Mouse (Mus musculus) urinary bladder, postnatal 36 days (tissue): ENCODE results near the gene Syn2.
A peak's percentile ranks its signal among the peaks of the same experiment; 100 is the strongest.

Source experiments
- DNase-seq, 2 experiments: peaks; one replicate each; pipeline ENCODE4 v3.0.0; 2022; ENCODE audit warnings: low spot score in 2 of 2, mixed read lengths in 1 of 2

Syn2 gene

DNA sequence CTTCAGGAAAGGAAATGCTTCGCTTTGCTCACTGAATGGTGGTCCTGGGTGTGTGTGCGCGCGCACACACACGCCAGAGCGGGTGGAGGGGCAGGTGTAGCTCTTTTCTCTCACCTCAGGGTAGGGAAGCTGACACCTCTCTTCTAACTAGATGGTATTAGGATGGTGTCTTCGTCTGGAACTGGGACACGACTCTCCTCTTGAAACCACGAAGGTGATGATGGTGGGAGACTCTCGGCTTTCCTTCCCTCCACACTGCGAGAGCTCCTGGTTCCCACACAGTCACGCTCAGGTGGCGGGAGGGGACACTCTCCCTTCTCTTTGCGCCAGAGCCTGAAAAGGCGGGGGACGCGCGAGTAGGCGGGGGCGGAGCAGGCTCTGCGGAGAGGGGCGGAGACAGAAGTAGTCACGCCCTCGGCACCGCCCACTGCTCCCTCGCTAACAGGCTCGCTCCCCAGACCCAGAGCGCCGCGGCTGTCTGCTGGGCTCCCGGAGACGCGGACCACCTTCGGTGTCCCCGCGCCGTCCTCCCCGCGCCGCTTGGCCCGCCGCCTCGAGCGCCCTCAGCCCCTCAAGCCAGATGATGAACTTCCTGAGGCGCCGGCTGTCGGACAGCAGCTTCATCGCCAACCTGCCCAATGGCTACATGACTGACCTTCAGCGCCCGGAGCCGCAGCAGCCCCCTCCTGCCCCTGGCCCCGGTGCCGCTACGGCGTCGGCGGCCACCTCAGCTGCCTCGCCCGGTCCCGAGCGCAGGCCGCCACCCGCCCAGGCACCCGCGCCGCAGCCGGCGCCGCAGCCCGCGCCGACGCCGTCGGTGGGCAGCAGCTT lies at the start of gene Syn2:
Gene Syn2 (plus strand): TSS at position 402 of the 831 bp plus-strand sequence.
- peak; percentile 58 to 70 for DNase-seq

DNA sequence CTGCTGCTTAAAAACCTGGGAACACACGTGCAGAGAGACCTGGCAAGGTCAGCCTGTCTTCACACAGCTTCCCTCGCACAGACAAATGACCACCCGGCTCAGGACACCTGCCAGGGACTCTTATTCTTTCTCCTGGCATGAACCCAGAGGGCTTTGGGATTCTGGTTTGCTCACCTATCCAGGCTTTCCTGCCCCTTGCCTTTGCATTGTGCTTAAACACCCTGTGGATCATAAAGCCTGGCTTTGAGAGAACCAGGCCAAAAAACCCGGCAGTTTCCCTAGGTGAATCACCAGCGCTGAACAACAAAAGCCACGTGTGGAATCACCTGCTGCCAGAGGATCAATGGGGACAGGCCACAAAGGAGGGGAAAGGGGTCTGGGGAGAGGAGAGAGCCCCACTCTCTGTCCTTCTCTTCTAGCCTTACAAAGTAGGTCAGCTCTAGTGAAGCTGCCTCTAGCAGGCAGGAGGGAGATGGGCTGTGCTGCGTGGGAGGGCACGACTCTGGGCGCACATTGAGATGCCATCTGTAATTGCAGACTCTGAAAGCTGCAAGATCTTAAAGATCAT lies 49.3 kb upstream of the Syn2 start:
- no peak for DNase-seq

DNA sequence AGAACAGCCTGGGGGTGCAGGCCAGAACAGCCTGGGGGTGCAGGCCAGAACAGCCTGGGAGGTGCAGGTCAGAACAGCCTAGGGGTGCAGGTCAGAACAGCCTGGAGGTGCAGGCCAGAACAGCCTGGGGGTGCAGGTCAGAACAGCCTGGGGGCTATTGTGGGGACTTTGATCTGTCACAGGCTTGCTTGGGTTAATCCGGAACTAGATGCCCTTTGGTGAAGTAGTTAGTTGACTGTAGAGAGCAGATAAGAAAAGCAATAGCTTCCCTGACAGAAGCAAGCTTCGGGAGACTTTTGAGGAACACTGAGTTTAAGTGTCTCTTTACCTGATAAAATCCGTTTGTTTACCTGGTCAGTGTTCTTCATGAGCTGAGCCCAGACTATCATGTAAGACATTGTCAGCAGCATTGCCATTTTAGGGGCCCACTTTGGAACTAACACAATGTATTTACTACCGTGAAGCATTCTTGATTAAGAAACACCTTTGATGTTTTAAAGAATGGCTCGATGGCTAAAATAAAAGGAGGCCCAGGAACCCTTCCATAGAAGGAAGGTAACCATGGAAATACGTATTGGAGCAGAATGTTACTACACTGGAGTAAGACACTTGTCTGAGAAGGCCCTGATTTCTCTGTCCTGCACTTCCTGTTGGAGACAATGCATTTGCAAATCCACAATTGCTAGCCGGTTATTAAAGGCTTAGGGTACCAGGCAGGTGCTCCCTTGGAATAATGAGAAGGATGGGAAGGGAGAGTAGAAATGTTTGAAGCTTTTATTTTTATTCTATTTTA lies 46.2 kb upstream of the Syn2 start:
- DNase-seq, result no peak

DNA sequence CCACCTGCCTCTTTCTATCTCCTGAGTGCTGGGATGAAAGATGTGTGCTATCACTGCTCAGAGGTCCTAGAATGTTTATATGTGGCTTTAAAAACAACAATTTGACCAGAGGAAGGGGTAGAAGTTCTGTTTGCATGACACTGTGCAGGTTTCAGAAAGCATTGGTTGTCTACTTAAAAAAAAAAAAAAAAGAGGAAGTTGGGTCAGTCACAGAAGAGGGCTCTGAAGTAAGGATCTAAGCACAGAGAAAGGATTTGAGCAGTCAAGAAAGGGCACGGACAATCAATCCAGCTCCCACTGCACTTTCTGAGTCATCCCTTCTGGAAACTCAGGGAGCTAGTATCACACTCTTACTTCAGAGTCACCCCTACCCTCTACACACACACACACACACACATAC lies 43.0 kb upstream of the Syn2 start:
- DNase-seq, result no peak

DNA sequence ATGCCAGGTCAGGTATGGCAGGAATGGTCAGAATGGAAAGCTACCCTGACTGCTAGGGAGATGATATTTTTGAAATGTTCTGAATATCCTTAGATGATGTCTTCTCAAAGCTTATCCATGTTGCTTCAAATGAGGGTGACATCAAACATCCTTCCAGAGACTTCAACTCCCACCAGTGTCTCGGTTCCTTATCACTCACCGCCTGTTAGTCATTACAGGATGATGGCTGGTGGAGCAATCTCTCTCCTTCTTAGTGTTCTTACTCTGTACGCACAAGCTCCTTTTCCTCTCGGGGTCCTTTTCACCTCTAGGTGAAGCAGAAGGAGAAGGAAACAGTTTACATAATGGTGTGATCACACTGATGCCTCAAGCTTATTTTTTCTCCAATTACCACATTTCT lies 32.2 kb upstream of the Syn2 start:
- DNase-seq, result no peak

DNA sequence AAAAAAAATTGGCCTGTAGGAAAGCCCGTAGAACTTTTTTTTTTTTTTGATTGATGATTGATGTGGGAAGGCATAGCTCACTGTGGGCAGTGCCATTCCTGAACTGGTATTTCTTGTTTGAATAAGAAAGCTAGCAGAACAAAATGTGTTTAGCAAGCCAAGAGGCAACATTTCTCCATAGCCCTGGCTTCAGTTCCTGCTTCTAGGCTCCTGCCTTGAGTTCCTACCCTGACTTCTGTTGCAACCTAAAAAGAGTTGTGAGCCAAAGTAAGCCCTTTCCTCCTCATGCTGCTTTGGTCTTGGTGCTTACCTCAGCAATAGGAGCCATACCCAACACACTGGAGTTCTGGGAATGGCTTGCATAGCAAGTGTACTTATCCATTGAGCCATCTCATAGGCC lies 23.3 kb upstream of the Syn2 start:
- no peak for DNase-seq

DNA sequence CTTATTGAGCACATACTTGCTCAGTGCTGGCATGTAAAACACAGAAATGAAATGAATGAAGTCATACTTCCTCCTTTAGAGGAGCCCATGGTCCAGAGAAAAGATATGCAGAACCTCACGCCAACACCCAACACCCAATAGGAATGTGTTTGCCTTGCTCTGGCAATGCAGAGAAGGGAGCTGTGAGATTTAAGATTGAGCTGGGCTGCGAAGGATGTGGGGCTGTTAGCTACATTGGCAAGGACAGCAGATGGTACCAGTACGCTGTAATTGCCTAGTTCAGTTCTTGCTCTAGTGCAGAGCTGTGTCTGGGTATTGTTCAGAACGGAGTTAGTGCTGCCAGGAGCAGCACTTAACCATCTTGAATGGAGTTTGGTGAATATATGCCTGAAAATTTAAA lies 12.5 kb upstream of the Syn2 start:
- no peak for DNase-seq

DNA sequence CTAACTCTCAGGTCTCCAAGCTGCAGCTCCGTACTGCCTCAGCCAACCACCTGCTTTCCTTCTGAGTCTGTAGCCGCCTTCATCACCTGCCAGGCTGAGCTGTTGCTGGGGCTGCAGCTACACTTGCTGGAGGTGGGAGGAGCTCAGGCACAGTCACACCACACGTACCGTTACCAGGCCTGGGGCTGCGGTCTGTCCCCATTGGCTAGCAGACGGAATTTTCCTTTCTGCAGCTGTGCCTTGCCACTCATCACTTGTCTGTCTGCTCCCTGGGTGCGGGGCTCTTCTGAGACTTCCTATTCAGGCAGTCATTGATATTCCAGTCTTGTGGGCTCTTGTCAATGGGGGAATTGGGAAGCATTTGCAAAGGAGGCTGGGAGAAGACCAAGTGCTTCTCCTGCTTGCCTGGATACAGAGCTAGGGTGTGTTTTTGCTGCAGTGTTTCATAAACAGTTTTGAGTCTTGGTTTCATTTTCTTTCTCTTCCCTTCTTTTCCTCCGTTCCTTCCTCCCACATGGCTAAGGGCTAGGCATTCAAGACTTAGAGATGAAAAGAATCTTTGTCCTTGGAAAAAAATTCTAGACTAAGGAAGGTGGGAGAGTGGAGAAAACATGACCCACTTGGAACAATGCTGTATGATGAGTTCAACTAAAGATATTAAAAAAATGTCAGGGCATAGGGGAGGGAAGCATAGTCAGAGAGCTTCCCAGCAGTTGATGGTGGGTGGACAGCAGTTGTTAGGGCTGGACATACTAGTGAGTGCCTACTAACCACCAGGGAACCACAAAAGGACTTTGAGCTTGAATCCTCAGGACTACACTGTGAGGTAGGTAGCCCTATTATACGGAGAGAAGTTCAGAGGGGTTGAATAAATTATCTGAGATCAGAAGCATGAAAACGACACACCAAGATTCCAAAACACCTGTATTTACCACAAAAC lies 11.2 kb upstream of the Syn2 start:
- no peak for DNase-seq

DNA sequence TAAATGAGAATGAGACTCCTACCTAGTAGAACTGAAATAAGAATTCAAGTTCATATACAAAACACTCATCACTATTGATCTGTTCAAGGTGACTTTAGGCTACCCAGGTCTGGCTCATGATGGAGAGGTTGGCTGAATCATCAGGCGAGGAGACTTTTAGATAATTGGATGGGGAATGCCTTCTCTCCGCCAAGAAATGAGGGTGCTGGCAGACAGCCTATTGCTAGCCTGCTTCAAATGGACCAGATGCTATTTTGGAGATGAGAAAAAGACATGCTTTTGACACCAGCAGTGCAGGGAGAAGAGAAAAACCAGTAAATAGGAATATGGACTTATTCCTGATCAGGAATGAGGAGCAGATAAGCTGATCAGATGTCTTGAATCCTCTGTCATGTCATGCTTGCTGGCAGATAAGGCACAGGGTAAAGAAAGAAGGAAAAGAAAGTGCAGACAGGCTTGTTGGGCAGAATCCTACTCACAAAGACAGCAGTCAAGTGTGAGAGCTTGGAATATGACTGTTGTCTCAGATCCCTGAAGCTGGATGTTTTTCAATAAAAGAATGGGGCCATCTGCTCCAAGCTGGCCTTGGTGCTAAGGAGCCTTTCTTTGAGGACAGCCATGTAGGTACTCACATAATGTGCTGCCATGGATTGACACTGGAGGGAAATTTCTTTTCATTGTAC lies 9.9 kb upstream of the Syn2 start:
- DNase-seq, result peak in 1 of 2 experiments; percentile 8

DNA sequence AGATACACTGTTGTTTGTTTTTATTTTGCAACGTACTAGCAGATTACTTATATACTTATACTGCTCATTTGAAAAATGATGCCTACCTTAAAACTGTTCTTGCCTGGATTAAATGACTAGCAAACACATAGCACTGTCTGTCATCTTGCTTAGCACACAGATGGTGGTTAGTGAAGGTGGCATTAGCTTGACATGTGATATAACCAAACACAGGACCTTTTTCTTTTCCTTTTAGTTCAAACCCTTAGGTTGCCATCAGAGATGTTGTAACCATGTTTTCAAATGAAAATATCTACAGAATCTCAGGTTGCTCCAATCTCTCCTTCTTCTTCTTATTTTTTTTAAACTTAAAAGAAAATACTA lies 9.4 kb upstream of the Syn2 start:
- DNase-seq, result no peak

DNA sequence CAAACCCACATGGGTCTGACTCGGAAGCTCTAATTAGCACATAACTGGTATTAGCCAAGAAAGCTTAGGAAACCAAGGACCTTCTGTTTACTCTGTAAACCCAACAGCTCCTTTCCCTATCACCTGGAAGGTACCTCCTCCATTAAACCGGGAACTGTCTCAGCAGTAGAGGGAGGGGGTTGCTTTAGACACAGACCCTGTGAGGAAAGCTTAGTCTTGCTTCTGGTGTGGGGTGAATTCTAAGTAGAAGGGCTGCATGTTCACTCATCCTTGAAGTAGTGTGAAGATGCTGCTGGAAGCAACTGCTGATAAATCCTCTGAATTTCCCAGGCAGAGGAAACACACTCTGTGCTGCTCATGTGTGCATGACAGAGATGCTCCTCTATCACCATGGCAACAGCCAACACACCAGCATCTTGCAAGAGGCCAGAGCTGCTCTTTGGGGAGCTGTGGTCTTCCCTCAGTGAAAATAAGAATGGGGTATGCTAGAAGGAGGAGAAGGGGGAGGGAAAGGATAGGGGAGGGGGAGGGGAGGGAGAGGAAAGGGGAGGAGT lies 8.4 kb upstream of the Syn2 start:
- no peak for DNase-seq

DNA sequence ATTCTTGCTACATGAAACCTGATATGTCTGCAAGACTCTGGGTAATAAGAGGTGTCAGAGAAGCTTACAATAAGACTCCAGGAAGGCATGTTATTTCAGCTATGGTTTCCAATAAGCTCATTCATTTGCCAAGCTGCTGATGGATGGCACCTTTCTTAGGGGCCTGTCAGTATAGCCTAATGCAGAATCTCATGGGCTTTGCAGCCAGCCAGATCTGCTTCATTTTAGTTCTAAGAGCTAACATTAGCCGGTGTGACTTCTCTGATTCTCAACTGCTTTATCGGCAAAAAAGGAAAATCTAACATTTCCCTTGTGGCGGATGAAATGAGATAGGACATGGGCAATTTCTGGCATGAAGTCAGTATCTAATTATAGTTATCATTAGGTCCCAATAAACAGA lies 7.9 kb upstream of the Syn2 start:
- DNase-seq, result no peak

DNA sequence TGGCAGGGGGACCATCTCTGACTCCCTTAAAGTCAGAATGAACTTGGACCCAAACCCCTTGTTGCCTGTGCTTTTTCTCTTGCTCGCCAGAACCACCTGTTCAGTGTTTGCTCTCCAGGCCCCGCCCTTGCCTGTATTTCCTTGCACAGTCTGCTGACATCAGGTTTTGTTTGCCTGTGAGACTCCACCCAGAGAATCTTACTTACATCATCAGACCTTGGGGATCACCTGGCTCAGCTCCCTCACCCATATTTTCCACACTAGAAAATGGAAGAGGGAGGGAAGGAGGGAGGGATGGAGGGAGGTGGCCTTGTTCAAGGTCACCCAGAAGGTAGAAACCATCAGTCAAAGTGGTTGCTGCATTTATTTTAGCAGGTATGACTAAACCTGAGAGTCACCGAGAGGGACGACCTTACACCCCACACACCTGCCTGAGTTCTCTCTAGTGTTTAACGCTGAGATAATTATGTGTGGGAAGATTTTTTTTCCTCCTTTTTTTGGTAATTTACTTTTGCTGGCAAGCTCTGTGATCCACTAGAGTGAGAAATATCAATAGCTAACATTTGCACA lies 7.4 kb upstream of the Syn2 start:
- DNase-seq, result no peak

DNA sequence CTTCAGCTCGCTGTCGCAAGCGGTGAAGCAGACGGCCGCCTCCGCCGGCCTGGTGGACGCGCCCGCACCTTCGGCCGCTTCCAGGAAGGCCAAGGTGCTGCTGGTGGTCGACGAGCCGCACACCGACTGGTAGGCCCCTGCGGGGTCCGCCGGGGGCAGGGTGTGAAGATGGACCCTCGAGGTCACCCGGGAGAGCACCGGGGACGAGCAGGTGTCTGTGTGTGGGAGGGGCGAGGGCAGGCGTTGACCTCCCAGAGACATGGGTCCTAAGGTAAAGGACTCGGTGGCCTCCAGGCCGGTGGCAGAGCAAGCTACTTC lies 589 bp downstream of the Syn2 start:
- no peak for DNase-seq

DNA sequence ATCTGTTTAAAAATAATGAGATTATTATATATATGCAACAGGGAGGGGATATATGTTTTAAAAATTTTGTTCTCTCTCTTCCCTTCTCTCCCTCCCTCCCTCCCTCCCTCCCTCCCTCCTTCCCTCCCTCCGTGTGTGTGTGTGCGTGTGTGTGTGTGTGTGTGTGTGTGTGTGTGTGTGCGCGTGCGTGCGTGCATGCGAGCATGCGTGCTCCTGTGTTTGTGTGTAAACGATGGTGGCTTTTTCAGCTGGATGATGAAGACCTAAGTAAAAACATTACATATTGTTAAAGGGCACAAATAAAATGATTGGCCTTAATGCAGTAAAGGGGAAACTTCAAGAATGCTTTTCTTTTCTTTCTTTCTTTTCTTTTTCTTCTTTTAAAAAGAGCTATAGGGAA lies 1.5 kb downstream of the Syn2 start:
- DNase-seq, result no peak

DNA sequence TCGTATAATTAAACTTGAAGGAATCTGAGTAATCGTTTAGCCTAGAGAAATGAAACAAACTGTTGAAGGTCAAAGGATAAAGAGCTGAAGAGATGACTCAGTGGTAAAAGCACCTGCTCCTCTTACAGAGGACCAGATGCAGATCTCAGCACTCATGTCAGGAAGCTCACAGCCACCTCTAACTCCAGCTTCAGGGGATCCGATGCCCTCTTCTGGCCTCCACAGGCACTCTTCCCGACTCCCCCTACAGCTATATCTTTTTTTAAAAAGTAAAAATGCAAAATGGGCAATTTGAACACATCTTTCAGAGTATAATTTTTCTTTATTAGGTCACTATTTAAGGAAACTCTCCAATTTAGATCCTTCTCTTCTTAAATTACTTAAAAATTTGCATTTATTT lies 6.7 kb downstream of the Syn2 start:
- DNase-seq, result no peak

DNA sequence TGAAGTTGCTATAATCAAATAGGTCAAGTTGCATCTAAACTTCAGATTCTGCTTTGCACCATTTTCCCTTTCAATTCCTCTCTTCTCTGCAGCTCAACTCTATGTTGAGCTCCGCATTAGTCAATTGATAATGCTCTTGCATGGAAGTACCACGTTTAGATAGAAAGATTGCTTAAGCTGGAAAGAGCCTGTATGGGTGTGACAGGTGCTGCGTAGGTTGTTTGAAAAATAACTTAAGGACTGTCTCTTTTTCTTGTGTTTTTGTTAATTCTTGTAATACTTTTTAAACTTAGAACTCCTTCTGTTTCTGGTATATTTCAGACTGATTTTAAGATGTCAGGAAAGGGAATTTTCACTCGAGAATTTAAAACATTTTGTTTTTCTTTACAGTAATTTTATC lies 26.5 kb downstream of the Syn2 start:
- DNase-seq, result no peak

DNA sequence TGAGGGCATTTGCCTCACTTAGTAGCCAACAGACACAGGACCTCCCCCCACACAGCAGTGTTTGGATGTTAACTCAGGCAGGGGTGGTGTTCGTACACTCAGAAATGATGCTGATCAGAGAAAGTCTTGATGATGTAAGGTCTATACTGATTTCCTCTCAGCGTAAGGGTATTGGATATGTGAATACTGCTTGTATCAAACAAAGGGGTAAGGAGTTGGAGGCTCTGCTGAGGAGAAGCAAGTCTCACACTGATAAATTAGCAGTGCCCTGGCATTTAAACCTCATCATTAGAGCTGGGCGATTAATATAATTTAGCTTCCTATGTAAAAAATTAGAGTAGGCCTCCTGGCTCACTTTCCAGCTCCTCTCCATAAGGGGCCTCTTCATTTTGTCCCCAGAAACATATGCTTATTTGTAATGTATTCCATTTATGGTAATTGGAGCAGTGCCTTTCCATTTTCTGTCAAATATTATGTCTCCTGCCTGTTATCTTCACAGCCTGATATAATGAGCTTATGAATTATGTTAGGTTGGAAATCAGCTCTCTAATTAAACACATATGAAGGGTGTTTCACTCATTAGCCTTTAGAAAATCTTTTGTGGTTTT lies 31.3 kb downstream of the Syn2 start:
- no peak for DNase-seq

DNA sequence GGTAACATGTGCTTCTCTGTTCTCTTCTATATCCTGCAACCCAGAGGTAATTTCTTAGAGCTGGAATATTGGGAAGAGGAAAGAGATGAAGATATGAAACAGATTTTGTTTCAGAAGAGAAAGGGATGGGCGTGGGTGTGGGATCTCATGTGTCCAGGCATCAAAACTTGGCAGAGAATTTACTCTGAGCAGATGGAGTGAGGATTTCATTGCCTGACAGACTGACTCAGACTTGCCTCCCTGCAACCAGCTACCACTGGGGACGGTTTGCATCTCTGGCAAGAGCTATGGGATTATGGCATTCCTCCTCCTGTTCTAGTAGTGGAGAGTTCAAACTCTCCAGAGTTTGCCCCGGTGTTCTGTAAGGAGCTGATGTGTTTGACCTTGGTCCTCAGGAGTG lies 34.2 kb downstream of the Syn2 start:
- DNase-seq, result no peak

DNA sequence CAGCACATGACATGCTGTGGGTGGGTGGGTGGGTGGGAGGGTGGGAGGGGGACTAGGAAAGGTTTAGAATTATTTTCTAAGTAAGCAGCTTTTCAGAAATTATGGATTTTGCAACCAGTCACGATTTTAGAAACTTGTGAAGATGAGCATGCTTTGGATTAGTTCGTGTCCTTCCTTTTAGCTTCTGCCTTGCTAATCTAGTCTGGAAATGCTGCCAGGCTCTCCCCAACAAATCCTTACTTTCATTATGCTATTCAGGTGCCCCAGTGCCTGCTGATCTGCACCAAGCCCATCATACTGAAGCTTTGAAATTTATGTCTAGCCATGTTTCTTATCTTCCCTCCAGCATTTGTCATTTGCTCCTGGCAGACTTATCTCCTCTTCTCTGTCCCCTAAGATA lies 34.8 kb downstream of the Syn2 start:
- DNase-seq, result no peak
